Mouse (Mus musculus) limb, embryonic 13.5 days (tissue): ENCODE results near the gene Daam2. TPM values are rescaled to one million over a fixed set of nuclear protein-coding genes. Genes with fewer than 3 reads are reported as not detected.
A peak's percentile ranks its signal among the peaks of the same experiment; 100 is the strongest.
"Not testable (repeated sequence)": the region's sequence is repeated elsewhere in the genome, so short reads cannot be mapped to it uniquely, and the experiment has no call there.

Experiments
- ATAC-seq: fragments of 200-750 bp; cut with Nextera tagmentation; 2 replicates; pipeline ENCODE4 v1.8.0; 2017; ENCODE audit warnings: low read depth, moderate number of reproducible peaks, moderate TSS enrichment; ENCODE audit not compliant: low FRiP score
- H3K27ac ChIP-seq: fragments of 300-500 bp; sonication (generic); 2 replicates; pipeline ENCODE4 v1.5.1; 2015; ENCODE audit warnings: inconsistent platforms, mild to moderate bottlenecking, moderate library complexity
- H3K27me3 ChIP-seq: fragments of 300-500 bp; sonication (generic); 2 replicates; pipeline ENCODE4 v1.6.1; 2015; ENCODE audit warnings: mild to moderate bottlenecking, inconsistent platforms
- H3K36me3 ChIP-seq: fragments of 300-500 bp; sonication (generic); 2 replicates; pipeline ENCODE4 v1.6.1; 2015; ENCODE audit warnings: inconsistent platforms, mild to moderate bottlenecking, moderate library complexity
- H3K4me1 ChIP-seq: fragments of 300-500 bp; sonication (generic); 2 replicates; pipeline ENCODE4 v1.6.1; 2015; ENCODE audit warnings: inconsistent platforms
- H3K4me2 ChIP-seq: fragments of 300-500 bp; sonication (generic); replicated peaks from 2 replicates; pipeline ENCODE4 v1.6.1; 2015; ENCODE audit warnings: inconsistent platforms, mild to moderate bottlenecking, moderate library complexity
- H3K4me3 ChIP-seq: fragments of 300-500 bp; sonication (generic); 2 replicates; pipeline ENCODE4 v1.5.1; 2015; ENCODE audit warnings: moderate library complexity, mild to moderate bottlenecking, inconsistent platforms
- H3K9ac ChIP-seq: fragments of 300-500 bp; sonication (generic); 2 replicates; pipeline ENCODE4 v1.6.1; 2015; ENCODE audit warnings: mild to moderate bottlenecking, inconsistent platforms
- H3K9me3 ChIP-seq: fragments of 300-500 bp; sonication (generic); 2 replicates; pipeline ENCODE4 v1.6.1; 2016; ENCODE audit warnings: inconsistent platforms
- WGBS: fragments of 180-500 bp; shearing (Covaris S2); methylation state at CpG from one replicate; pipeline ENCODE4 v1.1.7; 2015; 5-methylcytosine and 5-hydroxymethylcytosine counted together
- polyA plus RNA-seq: library from polyadenylated mRNA; unstranded; fragments of >200 nt; fragmentation: Nextera tagmentation; extraction: Ambion mirVana; gene quantifications from 2 replicates; pipeline ENCODE4 v1.2.1, GENCODE M21; 2015

The Daam2 gene
- polyA plus RNA-seq, 1 experiment from 2014 or later = 14.7 TPM

DNA sequence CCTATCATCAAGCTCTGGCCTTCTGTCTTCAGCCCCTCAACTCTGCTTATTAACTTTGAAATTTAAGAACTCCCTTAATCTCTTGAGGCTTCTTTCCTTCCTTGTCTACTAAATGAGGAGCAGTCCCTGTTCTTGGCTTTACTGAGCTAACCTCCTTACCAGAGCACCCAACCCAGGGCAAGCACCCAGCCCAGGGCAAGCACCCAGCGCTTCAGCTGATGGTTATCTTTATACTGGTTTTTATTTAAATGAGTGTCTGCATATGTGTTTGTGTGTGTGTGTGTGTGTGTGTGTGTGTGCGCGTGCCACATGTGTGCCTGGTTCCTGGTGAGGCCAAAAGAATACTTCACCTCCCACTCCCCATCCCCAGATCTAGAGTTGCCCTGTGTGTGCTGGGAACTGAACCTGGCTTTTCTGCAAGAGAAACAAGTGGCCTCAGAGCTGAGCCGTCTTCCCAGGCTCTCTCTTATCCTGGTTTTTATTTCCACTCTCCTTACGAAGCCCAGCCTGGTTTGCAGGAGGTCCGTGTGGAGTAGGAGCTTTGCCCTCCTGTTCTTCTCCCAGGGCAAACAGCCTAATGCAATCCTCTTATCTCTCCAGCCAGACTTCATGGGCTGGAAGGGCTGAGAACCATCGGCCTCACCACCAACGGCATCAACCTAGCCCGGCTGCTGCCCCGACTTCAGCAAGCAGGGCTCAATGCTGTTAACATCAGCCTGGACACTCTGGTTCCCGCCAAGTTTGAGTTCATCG lies 125.1 kb downstream of the Daam2 start:
- Histone ChIP-seq H3K4me3 (no peak overlapping the region), H3K4me1 (no peaks in the 10 kb centered on the region)

DNA sequence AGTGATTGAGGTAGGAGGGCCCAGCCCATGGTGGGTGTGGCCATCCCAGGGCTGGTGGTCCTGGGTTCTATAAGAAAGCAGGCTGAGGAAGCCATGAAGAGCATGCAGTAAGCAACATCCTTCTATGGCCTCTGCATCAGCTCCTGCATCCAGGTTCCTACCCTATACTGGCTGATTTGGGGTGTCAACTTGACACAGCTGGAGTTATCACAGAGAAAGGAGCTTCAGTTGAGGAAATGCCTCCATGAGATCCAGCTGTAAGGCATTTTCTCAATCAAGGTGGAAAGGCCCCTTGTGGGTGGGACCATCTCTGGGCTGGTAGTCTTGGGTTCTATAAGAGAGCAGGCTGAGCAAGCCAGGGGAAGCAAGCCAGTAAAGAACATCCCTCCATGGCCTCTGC lies 126.8 kb downstream of the Daam2 start:
- H3K27me3 ChIP-seq, H3K9ac ChIP-seq, H3K4me3 ChIP-seq, H3K4me1 ChIP-seq, H3K4me2 ChIP-seq, ATAC-seq, H3K27ac ChIP-seq, H3K9me3 ChIP-seq: not testable (repeated sequence)
- peaks cover 69% of the 10 kb centered on the region for H3K36me3 ChIP-seq

More for the DNA sequence above, 125.1 kb downstream of the Daam2 start:
- WGBS = 70% methylated on average over 12 of the region's 12 CpGs
- H3K36me3 ChIP-seq = peaks cover 58% of the 10 kb centered on the region
- H3K9ac ChIP-seq = no peak overlapping the region
- no peak overlapping the region for H3K4me2 ChIP-seq
- H3K9me3 ChIP-seq = no peaks in the 10 kb centered on the region; the same call in 1 of the 2 replicates
- no peak for ATAC-seq
- H3K27me3 ChIP-seq = no peaks in the 10 kb centered on the region
- no peak overlapping the region for H3K27ac ChIP-seq

DNA sequence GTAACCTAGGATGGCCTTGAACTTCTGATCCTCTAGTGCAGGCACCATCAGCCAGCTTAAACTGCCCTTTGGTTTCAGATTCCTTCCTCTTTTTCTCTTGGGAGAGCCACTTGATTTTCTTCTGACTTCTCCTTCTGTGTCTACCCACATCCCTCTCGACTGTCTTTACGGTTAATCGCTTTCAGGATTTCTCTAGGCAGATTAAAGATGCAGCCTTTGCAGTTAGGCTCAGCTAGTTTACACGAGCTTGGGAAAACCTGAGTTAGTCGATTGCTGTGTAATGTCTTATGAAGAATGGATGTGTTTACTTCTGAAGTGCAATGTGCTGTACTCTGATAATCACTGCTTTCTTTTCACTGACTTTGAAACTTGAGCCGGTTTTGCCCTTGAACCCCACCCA lies 127.5 kb downstream of the Daam2 start:
- Histone ChIP-seq H3K36me3 (peaks cover 69% of the 10 kb centered on the region), H3K27ac (no peak overlapping the region)
- no peak for ATAC-seq

DNA sequence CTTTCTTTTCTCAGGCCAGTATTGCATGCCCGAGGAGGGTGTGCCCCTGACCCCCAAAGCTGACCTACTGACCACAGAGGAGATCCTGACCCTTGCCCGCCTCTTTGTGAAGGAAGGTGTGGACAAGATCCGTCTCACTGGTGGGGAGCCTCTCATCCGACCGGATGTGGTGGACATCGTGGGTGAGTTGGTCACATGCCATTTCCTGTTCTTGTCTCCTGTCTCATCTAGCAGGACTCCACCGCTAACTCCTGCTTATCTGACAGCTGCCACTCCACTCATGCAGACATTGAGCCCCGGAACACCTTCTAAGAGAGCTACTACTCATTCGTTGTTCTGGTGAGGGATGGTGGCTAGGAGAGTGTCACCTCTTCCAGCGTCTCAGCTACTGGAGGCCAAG lies 129.1 kb downstream of the Daam2 start:
- no peak overlapping the region for H3K4me2 ChIP-seq
- 96% methylated on average over 10 of the region's 10 CpGs for WGBS
- H3K27ac ChIP-seq = no peak overlapping the region
- H3K9ac ChIP-seq = no peak overlapping the region
- H3K36me3 ChIP-seq = peaks cover 61% of the 10 kb centered on the region
- no peak overlapping the region for H3K4me3 ChIP-seq
- ATAC-seq = no peak
- H3K27me3 ChIP-seq = no peaks in the 10 kb centered on the region
- H3K9me3 ChIP-seq = no peaks in the 10 kb centered on the region; the same call in 1 of the 2 replicates
- peaks cover 18% of the 10 kb centered on the region for H3K4me1 ChIP-seq

More for the DNA sequence above, 127.5 kb downstream of the Daam2 start:
- Histone ChIP-seq H3K9me3 (no peaks in the 10 kb centered on the region; the same call in 1 of the 2 replicates), H3K4me2 (no peak overlapping the region), H3K27me3 (no peaks in the 10 kb centered on the region), H3K9ac (no peak overlapping the region), H3K4me3 (no peak overlapping the region), H3K4me1 (peaks cover 13% of the 10 kb centered on the region)
- 85% methylated on average over 6 of the region's 6 CpGs for WGBS

DNA sequence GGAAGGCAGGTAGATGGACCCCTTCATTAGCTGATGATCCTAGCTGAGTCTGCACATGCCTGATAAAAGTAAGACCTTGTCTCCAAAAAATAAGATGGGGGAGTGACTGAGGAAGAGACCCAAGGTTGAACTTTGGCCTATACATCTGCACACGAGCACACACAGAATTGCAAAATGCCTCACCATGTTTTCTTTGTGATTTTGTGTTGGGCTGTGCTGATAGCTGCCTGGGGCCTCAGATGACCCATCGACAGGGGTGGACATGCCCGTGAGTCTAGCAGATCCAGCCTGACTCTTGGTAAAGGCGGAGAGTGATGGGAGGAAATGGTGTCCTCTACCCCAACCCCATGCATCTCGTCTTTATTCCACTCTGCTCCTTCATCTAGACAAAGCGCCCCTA lies 129.9 kb downstream of the Daam2 start:
- no peak overlapping the region for H3K27ac ChIP-seq
- no peak overlapping the region for H3K4me2 ChIP-seq
- ATAC-seq = no peak
- H3K9ac ChIP-seq = no peak overlapping the region
- 78% methylated on average over 6 of the region's 6 CpGs for WGBS
- no peaks in the 10 kb centered on the region; the same call in 1 of the 2 replicates for H3K9me3 ChIP-seq
- no peaks in the 10 kb centered on the region for H3K27me3 ChIP-seq
- H3K36me3 ChIP-seq = peaks cover 52% of the 10 kb centered on the region
- no peak overlapping the region for H3K4me3 ChIP-seq
- H3K4me1 ChIP-seq = peaks cover 27% of the 10 kb centered on the region

DNA sequence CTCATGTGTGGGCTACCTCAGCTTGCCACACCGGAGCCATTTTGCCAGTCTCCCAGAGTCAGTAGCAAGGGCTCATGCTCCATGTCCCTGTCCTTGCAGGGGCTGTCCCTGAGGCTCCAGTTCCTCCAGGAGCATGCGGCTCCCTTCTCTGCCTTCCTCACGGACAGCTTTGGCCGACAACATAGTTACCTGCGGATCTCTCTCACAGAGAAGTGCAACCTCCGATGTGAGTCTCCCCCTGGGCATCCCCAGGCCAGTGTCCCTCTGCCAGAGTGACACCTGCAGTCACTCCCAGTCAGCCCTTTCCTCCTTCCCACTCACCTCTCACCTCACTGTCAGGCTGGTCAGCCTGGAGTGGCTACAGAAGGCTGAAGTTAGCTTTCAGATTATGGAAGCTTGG lies 131.1 kb downstream of the Daam2 start:
- H3K4me2 ChIP-seq = no peak overlapping the region
- ATAC-seq = no peak
- H3K4me3 ChIP-seq = no peak overlapping the region
- peaks cover 33% of the 10 kb centered on the region for H3K4me1 ChIP-seq
- H3K27me3 ChIP-seq = no peaks in the 10 kb centered on the region
- peaks cover 41% of the 10 kb centered on the region for H3K36me3 ChIP-seq
- H3K27ac ChIP-seq = no peak overlapping the region
- no peak overlapping the region for H3K9ac ChIP-seq
- WGBS = 97% methylated on average over 6 of the region's 6 CpGs
- H3K9me3 ChIP-seq = no peaks in the 10 kb centered on the region; the same call in 1 of the 2 replicates

DNA sequence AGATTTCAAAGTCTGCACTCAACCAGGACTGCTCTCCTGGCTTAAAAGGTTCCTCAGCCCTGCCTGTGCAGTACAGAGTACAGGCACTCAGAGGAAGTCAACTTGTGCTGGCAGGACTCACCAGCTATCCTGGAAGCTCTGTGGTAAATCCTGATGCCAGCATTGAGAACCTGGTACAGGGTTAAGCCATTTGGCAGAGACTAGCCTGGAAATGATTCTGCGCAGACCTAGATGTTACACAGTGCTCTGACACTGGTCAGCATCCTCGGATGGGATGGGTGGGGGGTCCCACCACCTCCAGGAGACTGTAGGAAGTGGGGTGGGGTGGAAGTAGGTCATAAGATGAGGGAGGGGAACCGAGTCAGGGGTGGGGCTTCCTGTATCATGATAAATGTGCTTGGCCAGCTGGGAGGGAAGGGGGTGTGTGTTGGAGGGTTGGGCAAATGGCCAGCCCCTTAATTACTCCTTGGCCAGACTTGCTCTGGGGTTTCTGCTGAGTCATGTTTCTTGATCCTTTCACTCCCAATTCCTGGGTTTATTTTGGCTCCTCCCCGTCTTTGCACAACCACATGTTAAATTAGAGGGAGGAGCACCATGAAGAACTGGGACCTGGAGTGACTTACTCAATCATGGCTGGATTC lies 132.0 kb downstream of the Daam2 start:
- Histone ChIP-seq H3K4me1 (peaks cover 33% of the 10 kb centered on the region), H3K9ac (no peak overlapping the region), H3K27ac (peak overlapping the region; percentile 44; the same call in 1 of the 2 replicates), H3K4me2 (no peak overlapping the region), H3K9me3 (no peaks in the 10 kb centered on the region; the same call in 1 of the 2 replicates), H3K4me3 (no peak overlapping the region), H3K36me3 (peaks cover 38% of the 10 kb centered on the region), H3K27me3 (no peaks in the 10 kb centered on the region)
- WGBS = 51% methylated on average over 4 of the region's 4 CpGs
- ATAC-seq = no peak

DNA sequence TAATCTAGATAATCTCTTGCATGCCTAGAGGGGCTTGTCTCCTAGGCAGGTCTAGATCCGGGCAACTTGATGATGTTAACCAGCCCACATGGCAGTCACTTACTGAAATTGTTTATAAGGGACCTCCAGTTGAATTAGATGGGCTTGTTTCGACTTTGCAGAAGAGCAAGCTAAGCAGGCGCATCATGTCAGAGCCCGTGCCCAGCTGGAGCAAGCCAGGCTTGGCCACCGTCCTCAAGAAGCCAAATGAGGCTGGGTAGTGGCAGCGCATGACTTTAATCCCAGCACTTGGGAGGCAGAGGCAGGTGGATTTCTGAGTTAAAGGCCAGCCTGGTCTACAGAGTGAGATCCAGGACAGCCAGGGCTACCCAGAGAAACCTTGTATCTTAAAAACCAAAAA lies 133.0 kb downstream of the Daam2 start:
- Histone ChIP-seq H3K36me3 (peaks cover 32% of the 10 kb centered on the region), H3K27ac (no peak overlapping the region), H3K27me3 (no peaks in the 10 kb centered on the region), H3K9me3 (no peaks in the 10 kb centered on the region; the same call in 1 of the 2 replicates), H3K4me1 (peaks cover 33% of the 10 kb centered on the region), H3K4me3 (no peak overlapping the region), H3K4me2 (no peak overlapping the region), H3K9ac (no peak overlapping the region)
- ATAC-seq = no peak
- WGBS = 87% methylated on average over 6 of the region's 6 CpGs

DNA sequence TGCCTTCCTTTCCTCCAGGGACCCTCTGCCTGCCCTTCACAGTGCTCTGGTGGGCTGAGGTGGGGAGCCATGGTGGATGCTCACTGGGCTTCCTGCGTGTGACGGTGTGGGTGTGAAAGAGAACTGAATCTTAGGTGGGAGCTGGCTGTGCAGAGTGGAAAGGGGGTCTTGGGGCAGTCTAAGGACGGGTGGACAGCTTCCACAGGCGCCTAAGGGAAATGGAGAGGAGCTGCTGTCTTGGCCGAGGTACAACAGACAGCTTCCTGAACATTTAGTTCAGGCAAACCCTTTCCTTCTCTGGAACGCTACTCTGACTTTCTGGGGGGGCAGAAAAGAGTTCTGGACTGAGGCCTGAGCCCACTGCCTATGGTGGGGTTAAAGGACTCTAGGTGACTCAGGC lies 134.0 kb downstream of the Daam2 start:
- H3K4me2 ChIP-seq = peak overlapping the region; percentile 90
- H3K27ac ChIP-seq = no peak overlapping the region
- H3K4me1 ChIP-seq = peaks cover 33% of the 10 kb centered on the region
- 0 out of 2 replicates have a peak overlapping the region, but pooled peaks have one; percentile 76 for H3K4me3 ChIP-seq
- peak overlapping the region; percentile 62 for H3K9ac ChIP-seq
- no peaks in the 10 kb centered on the region for H3K27me3 ChIP-seq
- WGBS = 74% methylated on average over 6 of the region's 6 CpGs
- peaks cover 22% of the 10 kb centered on the region for H3K36me3 ChIP-seq
- no peaks in the 10 kb centered on the region for H3K9me3 ChIP-seq
- no peak for ATAC-seq

DNA sequence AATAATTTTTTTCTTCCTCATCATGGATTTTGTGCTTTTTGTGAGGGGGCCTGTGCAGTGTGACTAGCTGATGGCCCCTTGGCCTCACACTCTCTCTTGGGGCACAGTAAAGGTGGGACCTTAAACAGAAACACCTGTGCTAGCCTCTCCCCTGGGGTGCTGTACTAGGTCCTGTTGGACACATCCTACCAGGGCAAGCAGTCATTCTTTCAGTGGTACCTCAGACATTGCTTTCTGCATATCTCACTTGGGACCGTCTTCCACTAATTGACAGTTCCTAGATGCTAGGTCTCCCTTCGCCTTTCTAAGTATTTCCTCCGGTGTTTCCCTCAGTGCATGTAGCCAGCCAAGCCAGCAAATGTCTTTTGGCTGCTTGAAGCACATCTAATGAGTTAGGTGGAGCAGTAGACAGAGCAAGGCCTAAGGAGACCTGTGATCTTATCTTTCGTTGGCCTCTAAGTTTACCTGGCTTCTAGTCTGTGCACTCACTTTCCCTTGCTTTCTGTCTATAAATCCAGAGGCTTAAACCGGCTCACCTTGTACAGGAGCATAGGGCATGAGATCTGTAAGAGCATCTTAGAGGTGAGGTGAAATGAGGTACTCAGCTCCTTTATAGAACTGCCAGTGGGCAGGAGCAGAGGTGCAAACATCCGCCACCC lies 134.5 kb downstream of the Daam2 start:
- Histone ChIP-seq H3K4me3 (peak overlapping the region; percentile 76), H3K4me1 (peaks cover 33% of the 10 kb centered on the region), H3K4me2 (peak overlapping the region; percentile 90), H3K36me3 (peaks cover 17% of the 10 kb centered on the region), H3K9ac (peak overlapping the region; percentile 93), H3K27me3 (no peaks in the 10 kb centered on the region), H3K27ac (no peak overlapping the region), H3K9me3 (no peaks in the 10 kb centered on the region)
- 83% methylated on average over 6 of the region's 6 CpGs for WGBS
- ATAC-seq = no peak

DNA sequence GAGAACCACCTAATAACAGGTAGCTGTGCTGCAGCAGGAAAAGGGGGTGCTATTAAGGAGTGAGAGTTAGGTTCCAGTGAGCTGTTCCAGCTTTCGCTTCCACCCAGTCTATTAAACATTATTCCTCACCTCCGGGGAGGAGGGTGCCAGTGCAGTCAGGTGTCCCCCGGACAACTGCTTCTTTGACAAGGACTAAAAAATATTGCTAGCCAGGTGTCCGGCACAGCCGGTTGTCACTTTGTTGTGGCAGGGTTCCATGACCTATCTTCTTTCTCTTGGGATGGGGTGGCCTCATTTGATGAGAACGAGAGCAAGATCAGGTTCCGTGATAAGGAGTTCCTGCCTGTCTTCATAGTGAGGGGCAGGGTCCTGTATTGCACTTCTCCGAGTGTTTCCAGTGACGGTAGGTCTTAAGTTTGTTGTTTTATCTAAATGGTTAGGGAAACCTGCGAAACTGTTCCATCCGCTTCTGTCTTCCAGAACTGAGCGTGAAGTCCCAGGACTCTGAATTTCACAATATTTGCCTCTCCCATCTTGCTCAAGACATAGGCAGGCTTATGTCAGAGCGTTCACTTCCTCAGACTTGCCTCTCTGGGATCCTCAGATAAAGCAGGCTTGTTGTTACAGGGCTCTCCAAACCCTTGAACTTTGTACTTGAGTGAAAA lies 135.3 kb downstream of the Daam2 start:
- Histone ChIP-seq H3K4me3 (peak overlapping the region; percentile 76), H3K27me3 (no peaks in the 10 kb centered on the region), H3K27ac (peak overlapping the region; percentile 65), H3K4me2 (peak overlapping the region; percentile 90), H3K9ac (peak overlapping the region; percentile 93), H3K9me3 (no peaks in the 10 kb centered on the region), H3K36me3 (peaks cover 10% of the 10 kb centered on the region), H3K4me1 (peaks cover 33% of the 10 kb centered on the region)
- 43% methylated on average over 13 of the region's 13 CpGs for whole genome bisulfite sequencing
- ATAC-seq = no peak
